Mouse (Mus musculus) midbrain, embryonic 15.5 days (tissue): ENCODE results near the gene Gm17349. TPM values are rescaled to one million over a fixed set of nuclear protein-coding genes. Genes with fewer than 3 reads are reported as not detected.

Experiments used
- ATAC-seq: fragments of 200-750 bp; cut with Nextera tagmentation; replicated peaks from 2 replicates; pipeline ENCODE4 v1.8.0; 2017; ENCODE audit warnings: moderate TSS enrichment
- H3K27ac ChIP-seq: fragments of 300-500 bp; sonication (generic); 2 replicates; pipeline ENCODE4 v1.5.1; 2015; ENCODE audit warnings: mild to moderate bottlenecking, inconsistent platforms
- H3K27me3 ChIP-seq: fragments of 300-500 bp; sonication (generic); replicated peaks from 2 replicates; pipeline ENCODE4 v1.6.1; 2015; ENCODE audit warnings: inconsistent platforms
- H3K36me3 ChIP-seq: fragments of 300-500 bp; sonication (generic); replicated peaks from 2 replicates; pipeline ENCODE4 v1.6.1; 2015; ENCODE audit warnings: inconsistent platforms
- H3K4me1 ChIP-seq: fragments of 300-500 bp; sonication (generic); 2 replicates; pipeline ENCODE4 v1.6.1; 2015; ENCODE audit warnings: inconsistent platforms
- H3K4me2 ChIP-seq: fragments of 300-500 bp; sonication (generic); 2 replicates; pipeline ENCODE4 v1.6.1; 2015; ENCODE audit warnings: inconsistent platforms, mild to moderate bottlenecking, moderate library complexity
- H3K4me3 ChIP-seq: fragments of 300-500 bp; sonication (generic); 2 replicates; pipeline ENCODE4 v1.5.1; 2015; ENCODE audit warnings: mild to moderate bottlenecking, inconsistent platforms
- H3K9ac ChIP-seq: fragments of 300-500 bp; sonication (generic); 2 replicates; pipeline ENCODE4 v1.6.1; 2015; ENCODE audit warnings: mild to moderate bottlenecking, inconsistent platforms
- H3K9me3 ChIP-seq: fragments of 300-500 bp; sonication (generic); 2 replicates; pipeline ENCODE4 v1.6.1; 2016; ENCODE audit warnings: inconsistent platforms
- WGBS: fragments of 180-500 bp; shearing (Covaris S2); methylation state at CpG from one replicate; pipeline ENCODE4 v1.1.7; 2015; ENCODE audit warnings: mixed read lengths; 5-methylcytosine and 5-hydroxymethylcytosine counted together
- polyA plus RNA-seq: library from polyadenylated mRNA; unstranded; fragments of >200 nt; fragmentation: Nextera tagmentation; extraction: Ambion mirVana; gene quantifications from 2 replicates; pipeline ENCODE4 v1.2.1, GENCODE M21; 2015

Gene Gm17349
- polyA plus RNA-seq, 1 experiment from 2014 or later, result not detected

DNA sequence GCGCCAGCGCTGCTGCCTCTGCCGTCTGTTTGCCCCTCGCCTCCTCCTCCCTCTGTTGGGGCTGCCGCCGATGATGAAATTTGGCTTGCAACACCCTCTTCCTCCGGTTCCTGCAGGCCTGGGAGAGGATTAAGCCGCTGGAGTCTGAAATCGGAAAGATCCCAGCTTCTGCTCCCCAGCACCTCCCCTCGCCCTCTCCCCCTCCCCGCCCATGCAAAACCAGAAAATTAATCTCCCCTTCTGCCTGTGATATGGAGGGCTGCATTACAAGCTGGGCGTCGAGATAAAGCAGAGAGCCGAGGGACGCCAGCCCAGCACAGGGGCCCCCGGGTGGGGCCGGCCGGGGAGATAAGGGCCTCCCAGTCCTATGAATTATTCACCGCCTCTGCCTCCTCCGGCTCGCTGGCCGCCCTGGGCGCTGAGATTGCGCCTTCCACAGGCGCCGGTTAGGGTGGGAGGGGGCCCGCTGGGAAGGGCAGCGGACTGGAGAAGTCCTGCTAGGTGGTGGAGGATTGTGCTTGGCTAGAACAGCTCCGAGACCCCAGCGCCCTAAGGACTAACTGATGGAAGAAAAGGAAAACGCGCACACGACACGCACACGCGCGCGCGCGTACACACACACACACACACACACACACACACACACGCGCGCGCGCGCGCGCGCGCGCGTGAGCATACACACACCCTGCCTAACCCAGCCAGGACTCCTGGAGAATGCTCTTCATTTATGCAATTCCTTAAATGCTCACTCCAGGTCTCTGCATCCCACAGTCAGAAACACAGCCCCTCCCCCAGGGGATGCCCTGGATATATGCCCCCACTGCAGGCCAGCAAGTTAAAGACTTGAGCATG, 40.5 kb downstream of the Gm17349 start:
- H3K4me3 ChIP-seq, result peak overlapping the region; percentile 41
- peak; percentile 88 for ATAC-seq
- H3K9me3 ChIP-seq, result no peaks in the 10 kb centered on the region
- H3K4me2 ChIP-seq, result peak overlapping the region; percentile 79
- H3K27ac ChIP-seq, result peak overlapping the region; percentile 88
- H3K36me3 ChIP-seq, result no peaks in the 10 kb centered on the region
- H3K27me3 ChIP-seq, result no peaks in the 10 kb centered on the region
- under 1% methylated on average over 52 of the region's 52 CpGs for WGBS
- peaks cover 54% of the 10 kb centered on the region for H3K4me1 ChIP-seq
- peak overlapping the region; percentile 51 for H3K9ac ChIP-seq

GRCm38 (mm10) chr15:99663964-99664599, 41.2 kb downstream of the Gm17349 start:
- Histone ChIP-seq H3K9ac (peak overlapping the region; percentile 51), H3K4me2 (peak overlapping the region; percentile 79), H3K4me1 (peaks cover 47% of the 10 kb centered on the region), H3K4me3 (peak overlapping the region; percentile 41), H3K9me3 (no peaks in the 10 kb centered on the region), H3K27me3 (no peaks in the 10 kb centered on the region), H3K27ac (peak overlapping the region; percentile 88), H3K36me3 (no peaks in the 10 kb centered on the region)
- no peak; the same call in 1 of the 2 replicates for ATAC-seq
- WGBS, result 4% methylated on average over 17 of the region's 17 CpGs

GRCm38 (mm10) chr15:99662371-99662770, 42.9 kb downstream of the Gm17349 start:
- Histone ChIP-seq H3K4me1 (peaks cover 39% of the 10 kb centered on the region), H3K9ac (no peak overlapping the region), H3K27me3 (no peaks in the 10 kb centered on the region), H3K4me2 (no peak overlapping the region), H3K27ac (peak overlapping the region; percentile 61), H3K9me3 (no peaks in the 10 kb centered on the region), H3K4me3 (no peak overlapping the region), H3K36me3 (no peaks in the 10 kb centered on the region)
- no peak for ATAC-seq
- WGBS, result 44% methylated on average over 7 of the region's 7 CpGs

DNA sequence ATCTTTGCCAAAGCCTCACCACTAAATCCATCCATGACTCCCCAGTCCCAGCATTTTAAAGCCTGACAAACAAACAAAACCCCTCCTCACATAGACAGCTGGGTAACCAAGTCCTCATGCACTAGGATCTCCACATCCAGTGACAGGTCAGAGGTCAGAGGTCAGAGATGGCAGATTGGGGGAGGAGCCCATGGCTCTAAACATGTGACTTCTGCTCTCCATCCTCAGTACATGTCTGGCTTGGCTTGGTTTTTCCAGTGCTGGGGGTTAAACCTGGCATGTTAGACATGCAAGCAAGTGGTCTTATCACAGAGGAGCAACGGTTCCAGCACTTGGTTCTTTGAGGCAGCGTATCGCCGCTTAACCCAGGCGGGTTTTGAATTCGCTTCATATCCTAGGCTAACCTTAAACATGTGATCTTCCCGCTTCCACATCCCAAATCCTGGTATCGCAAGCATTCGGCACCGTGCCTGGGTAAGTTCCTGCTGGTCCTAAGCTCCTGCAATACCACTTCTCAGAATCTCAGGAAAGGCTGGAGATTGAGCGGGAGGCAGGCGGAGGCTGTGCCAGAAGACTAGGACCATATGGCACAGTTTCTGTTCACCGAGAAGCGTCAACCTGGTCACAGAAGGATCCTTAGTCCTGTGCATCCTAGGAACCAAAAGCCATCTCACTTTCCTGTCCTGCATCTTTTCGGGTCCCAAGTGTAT, 44.0 kb downstream of the Gm17349 start:
- WGBS, result 93% methylated on average over 15 of the region's 15 CpGs
- H3K4me2 ChIP-seq, result no peak overlapping the region
- H3K9me3 ChIP-seq, result no peaks in the 10 kb centered on the region
- ATAC-seq, result no peak
- no peaks in the 10 kb centered on the region for H3K36me3 ChIP-seq
- H3K4me3 ChIP-seq, result no peak overlapping the region
- H3K9ac ChIP-seq, result no peak overlapping the region
- H3K27me3 ChIP-seq, result no peaks in the 10 kb centered on the region
- peaks cover 39% of the 10 kb centered on the region for H3K4me1 ChIP-seq
- peak overlapping the region; percentile 61 for H3K27ac ChIP-seq

- H3K4me2 ChIP-seq, result no peak overlapping the region
- H3K4me3 ChIP-seq, result no peak overlapping the region
- H3K9ac ChIP-seq, result no peak overlapping the region
- no peaks in the 10 kb centered on the region for H3K36me3 ChIP-seq
- WGBS, result 60% methylated on average over 2 of the region's 2 CpGs
- peaks cover 24% of the 10 kb centered on the region for H3K4me1 ChIP-seq
- H3K27me3 ChIP-seq, result 0 out of 2 replicates have a peak, but pooled peaks cover 3% of the 10 kb centered on the region
- H3K27ac ChIP-seq, result no peak overlapping the region
- ATAC-seq, result no peak
- H3K9me3 ChIP-seq, result no peaks in the 10 kb centered on the region
Measured at GRCm38 (mm10) chr15:99658437-99658836, 46.9 kb downstream of the Gm17349 start.

- no peaks in the 10 kb centered on the region for H3K36me3 ChIP-seq
- H3K27me3 ChIP-seq, result 0 out of 2 replicates have a peak, but pooled peaks cover 3% of the 10 kb centered on the region
- no peak for ATAC-seq
- 47% methylated on average over 9 of the region's 9 CpGs for WGBS
- H3K9me3 ChIP-seq, result no peaks in the 10 kb centered on the region
- no peak overlapping the region for H3K4me3 ChIP-seq
- H3K9ac ChIP-seq, result no peak overlapping the region
- H3K4me1 ChIP-seq, result peaks cover 23% of the 10 kb centered on the region
- no peak overlapping the region for H3K4me2 ChIP-seq
- H3K27ac ChIP-seq, result no peak overlapping the region; the same call in 1 of the 2 replicates
Measured at GRCm38 (mm10) chr15:99655956-99656355, 49.3 kb downstream of the Gm17349 start.

DNA sequence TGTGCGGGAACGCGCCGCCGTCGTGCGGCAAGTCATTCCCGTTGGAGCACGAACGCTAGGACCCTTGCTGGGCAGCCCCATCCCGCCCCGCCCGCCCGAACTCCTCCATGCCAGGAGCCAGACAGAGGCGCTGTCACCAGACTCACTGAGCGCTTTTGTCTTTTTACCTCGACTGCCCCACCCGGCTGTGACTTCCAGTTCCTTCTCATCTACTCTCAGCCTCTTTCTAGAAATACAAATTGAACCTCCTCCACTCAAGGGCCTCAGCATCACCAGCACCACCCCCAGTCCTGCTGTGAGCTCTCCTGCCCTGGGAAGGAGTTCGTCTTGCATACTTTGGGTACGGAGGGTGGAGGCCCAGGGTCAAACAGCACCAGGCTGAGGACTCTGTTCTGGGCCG, 51.4 kb downstream of the Gm17349 start:
- no peaks in the 10 kb centered on the region for H3K9me3 ChIP-seq
- no peak for ATAC-seq

DNA sequence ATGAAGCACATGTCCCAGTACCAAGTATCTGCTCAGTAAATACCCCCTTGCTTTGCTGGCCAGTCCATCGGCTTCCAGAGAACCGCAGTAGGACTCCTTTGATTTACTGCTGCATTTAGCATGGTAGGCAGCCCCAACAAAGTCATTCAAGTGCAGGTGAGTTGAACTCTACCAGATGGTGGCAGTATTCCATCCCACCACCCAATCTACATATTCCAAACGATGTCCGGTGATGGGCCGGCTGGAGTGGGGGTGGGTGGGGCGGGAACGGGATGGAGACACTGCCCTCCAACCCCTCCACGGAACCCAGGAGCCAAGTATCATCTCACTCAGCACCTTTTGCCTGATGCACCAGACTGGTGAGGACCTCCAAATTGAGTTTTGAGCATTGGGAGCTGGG, 52.0 kb downstream of the Gm17349 start:
- no peak overlapping the region for H3K9ac ChIP-seq
- no peak for ATAC-seq
- peaks cover 47% of the 10 kb centered on the region for H3K4me1 ChIP-seq
- 0 out of 2 replicates have a peak overlapping the region, but pooled peaks have one; percentile 1 for H3K4me3 ChIP-seq
- no peaks in the 10 kb centered on the region for H3K9me3 ChIP-seq
- H3K4me2 ChIP-seq, result peak overlapping the region; percentile 39
- 9% methylated on average over 8 of the region's 8 CpGs for WGBS
- 0 out of 2 replicates have a peak, but pooled peaks cover 3% of the 10 kb centered on the region for H3K27me3 ChIP-seq
- no peak overlapping the region for H3K27ac ChIP-seq
- H3K36me3 ChIP-seq, result no peaks in the 10 kb centered on the region

More for the DNA sequence above, 51.4 kb downstream of the Gm17349 start:
- H3K4me2 ChIP-seq, result peak overlapping the region; percentile 39
- 4% methylated on average over 17 of the region's 21 CpGs for WGBS
- no peak overlapping the region for H3K27ac ChIP-seq
- peaks cover 41% of the 10 kb centered on the region for H3K4me1 ChIP-seq
- H3K27me3 ChIP-seq, result 0 out of 2 replicates have a peak, but pooled peaks cover 3% of the 10 kb centered on the region
- H3K9ac ChIP-seq, result no peak overlapping the region
- H3K36me3 ChIP-seq, result no peaks in the 10 kb centered on the region
- H3K4me3 ChIP-seq, result 0 out of 2 replicates have a peak overlapping the region, but pooled peaks have one; percentile 1

Other genes with a start within 250 kb of the Gm17349 start
- 13.4 and 15.6 TPM in 2 replicates for gene Nckap5l, start 247.7 kb downstream of the Gm17349 start, polyA plus RNA-seq
- 21.5 and 23.0 TPM in 2 replicates for gene Bcdin3d, start 230.8 kb downstream of the Gm17349 start, polyA plus RNA-seq
- gene Faim2, start 177.3 kb downstream of the Gm17349 start, polyA plus RNA-seq, result 41.0 and 45.9 TPM in 2 replicates
- not detected in 2 replicates for gene Aqp2, start 126.4 kb downstream of the Gm17349 start, polyA plus RNA-seq
- 1.3 and 1.4 TPM in 2 replicates for gene Aqp5, start 114.7 kb downstream of the Gm17349 start, polyA plus RNA-seq
- 0.41 and 0.49 TPM in 2 replicates for gene Aqp6, start 104.1 kb downstream of the Gm17349 start, polyA plus RNA-seq
- gene Racgap1, start 53.8 kb downstream of the Gm17349 start, polyA plus RNA-seq, result 49.0 and 56.9 TPM in 2 replicates
- gene Asic1, start 35.1 kb downstream of the Gm17349 start, polyA plus RNA-seq, result 64.0 and 65.9 TPM in 2 replicates
- 114 and 119 TPM in 2 replicates for gene Smarcd1, start 3.4 kb downstream of the Gm17349 start, polyA plus RNA-seq
- 1.5 and 1.8 TPM in 2 replicates for gene Gpd1, start 12.0 kb upstream of the Gm17349 start, polyA plus RNA-seq
- 150 and 157 TPM in 2 replicates for gene Cox14, start 20.1 kb upstream of the Gm17349 start, polyA plus RNA-seq
- 77.3 and 79.9 TPM in 2 replicates for gene Cers5, start 67.4 kb upstream of the Gm17349 start, polyA plus RNA-seq
- 13.9 and 14.2 TPM in 2 replicates for gene Lima1, start 170.0 kb upstream of the Gm17349 start, polyA plus RNA-seq